Mouse (Mus musculus) gastrocnemius, adult 18-20 months (tissue): ENCODE data around the gene Mmachc. TPM values are rescaled to one million over a fixed set of nuclear protein-coding genes. Genes with fewer than 3 reads are reported as not detected.

ENCODE experiments used
- DNase-seq: peaks from one replicate; pipeline ENCODE4 v3.0.0; 2021; ENCODE audit warnings: low spot score
- long read RNA-seq, 2 experiments: library from polyadenylated mRNA; stranded (forward); transcript quantifications; one replicate each; pipeline ENCODE4 v2.0.0; 2021
- total RNA-seq, 2 experiments: library from RNA; stranded (reverse); gene quantifications; 2 replicates each; pipeline ENCODE4 v1.2.3; 2021

Mmachc gene
- total RNA-seq, result 10 to 100 TPM; 33.3 to 34.9 TPM
- long read RNA-seq, experiment 1, transcript Mmachc-201 (4 exons, 2,106 nt), result major isoform, 29 of 34 reads
- long read RNA-seq, experiment 1, partial matches to known transcripts, result 1 of 34 reads
- long read RNA-seq, experiment 1, other reads (novel, unspliced or antisense), result 4 of 34 reads
- long read RNA-seq, experiment 2, transcript Mmachc-201 (4 exons, 2,106 nt), result major isoform, 26 of 30 reads
- long read RNA-seq, experiment 2, partial matches to known transcripts, result 1 of 30 reads
- long read RNA-seq, experiment 2, other reads (novel, unspliced or antisense), result 3 of 30 reads

- DNase-seq, result peak; percentile 95
Measured at GRCm38 (mm10) chr4:116708201-116708764, at the start of gene Mmachc, which contains the start of gene Ccdc163. Gene Mmachc, minus strand, starts transcription at chr4:116708406. Gene Ccdc163, plus strand, starts transcription at chr4:116708509.

DNA sequence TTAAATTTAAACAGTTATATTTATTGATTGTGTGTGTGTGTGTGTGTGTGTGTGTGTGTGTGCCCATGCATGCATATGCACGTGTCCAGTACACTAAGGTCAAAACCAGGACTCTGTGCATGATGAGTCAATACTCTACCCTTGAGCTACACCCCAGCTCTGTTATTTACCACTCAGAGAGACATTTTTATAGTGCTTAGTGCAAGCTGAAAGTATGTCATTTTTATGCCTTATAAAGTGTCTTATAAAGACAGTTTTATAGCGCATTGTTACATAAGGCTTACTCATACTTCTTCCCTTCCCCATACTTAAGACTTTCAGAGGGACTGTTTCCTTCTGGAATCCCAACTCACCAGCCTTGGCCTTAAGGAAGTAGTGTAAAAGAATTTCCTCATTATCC, 41.5 kb upstream of the Mmachc start:
- DNase-seq, result no peak

DNA sequence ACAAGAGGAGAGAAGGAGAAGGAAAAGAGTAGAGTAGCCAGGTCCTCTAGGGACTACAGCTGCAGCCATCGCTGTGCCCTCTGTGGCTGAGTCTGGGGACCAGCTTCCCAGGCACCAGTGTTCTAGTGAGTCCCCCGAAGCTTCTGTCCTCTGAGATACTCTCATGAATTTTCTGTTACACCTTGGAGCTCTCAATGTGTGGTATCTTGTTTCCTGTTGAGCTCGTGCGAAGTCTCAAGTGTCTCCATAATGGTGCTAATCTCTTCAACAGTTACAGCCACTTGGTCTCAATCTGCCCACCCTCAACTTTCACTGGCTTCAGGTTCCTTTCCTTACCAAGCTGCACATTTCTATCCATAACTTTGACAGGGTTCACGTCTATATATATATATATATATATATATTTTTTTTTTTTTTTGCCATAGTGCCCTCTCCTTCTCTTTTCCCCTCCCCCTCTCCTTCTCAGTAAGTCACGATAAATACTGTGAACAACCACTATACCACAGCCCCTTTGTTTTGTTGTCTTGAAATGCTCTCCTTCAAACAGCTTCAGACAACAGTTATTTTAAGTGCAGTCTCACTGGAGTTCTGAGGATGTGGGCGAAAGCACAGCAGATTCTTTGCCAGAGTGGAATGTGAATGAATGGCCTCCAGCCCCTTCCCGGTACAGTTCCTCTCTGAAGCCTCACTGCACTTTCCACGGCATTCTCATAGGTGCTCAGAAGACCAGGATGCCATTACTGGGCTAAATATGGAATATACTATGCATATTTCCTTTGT, 31.0 kb upstream of the Mmachc start:
- DNase-seq, result no peak

- DNase-seq, result no peak
Measured at GRCm38 (mm10) chr4:116734996-116735395, 26.8 kb upstream of the Mmachc start.

GRCm38 (mm10) chr4:116732355-116732754, 24.1 kb upstream of the Mmachc start:
- no peak for DNase-seq

- DNase-seq, result no peak
Measured at GRCm38 (mm10) chr4:116731077-116731476, 22.9 kb upstream of the Mmachc start.

DNA sequence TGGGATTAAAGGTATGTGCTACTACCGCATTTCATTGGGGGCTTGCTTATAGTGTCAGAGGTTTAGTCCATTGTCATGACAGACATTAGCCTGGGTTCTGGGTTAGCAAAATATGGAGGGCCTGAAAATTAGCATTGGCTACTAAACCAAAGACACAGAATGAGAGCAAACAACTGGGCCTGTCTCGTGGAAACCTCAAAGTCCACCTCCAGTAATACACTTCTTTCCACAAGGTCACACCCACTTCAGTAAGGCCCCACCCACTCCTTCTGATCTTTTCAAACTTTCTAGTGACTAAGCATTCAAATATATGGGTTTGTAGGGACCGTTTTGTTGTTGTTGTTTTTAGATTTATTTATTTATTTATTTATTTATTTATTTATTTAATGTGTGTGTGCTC, 21.3 kb upstream of the Mmachc start:
- no peak for DNase-seq

GRCm38 (mm10) chr4:116727401-116727800, 19.2 kb upstream of the Mmachc start:
- no peak for DNase-seq

GRCm38 (mm10) chr4:116725444-116725843, 17.2 kb upstream of the Mmachc start:
- no peak for DNase-seq

GRCm38 (mm10) chr4:116722230-116722629, 14.0 kb upstream of the Mmachc start:
- no peak for DNase-seq

DNA sequence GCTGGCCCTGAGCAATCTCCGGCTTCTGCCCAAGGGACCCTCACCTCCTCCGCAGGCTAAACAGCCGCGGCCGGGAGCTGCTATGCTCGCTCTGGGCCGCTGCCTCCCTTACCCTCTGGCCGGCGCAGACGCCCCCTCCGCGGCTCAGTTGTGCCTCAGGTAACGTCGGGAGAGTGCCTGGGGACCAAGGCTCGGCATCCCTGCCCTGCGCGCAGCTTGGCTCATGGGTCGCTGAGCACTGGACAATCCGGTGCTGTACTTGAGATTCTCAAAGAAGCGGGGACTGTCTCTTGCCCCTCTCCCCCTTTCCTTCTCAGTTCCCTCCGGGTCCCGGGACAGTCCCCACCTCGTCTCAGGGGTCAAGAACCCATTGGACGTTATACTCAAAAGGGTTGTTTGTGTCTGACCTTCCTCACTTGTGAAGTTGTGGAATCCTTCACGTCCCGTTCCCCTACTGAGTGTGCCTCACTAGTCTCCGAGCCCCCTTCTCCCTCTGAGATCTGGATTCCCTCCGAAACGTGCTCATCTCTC, 13.0 kb upstream of the Mmachc start:
- no peak for DNase-seq

GRCm38 (mm10) chr4:116720343-116721097, 12.3 kb upstream of the Mmachc start, which contains the start of gene Tesk2:
Gene Tesk2, plus strand, starts transcription at chr4:116720948.
- DNase-seq, result peak; percentile 95

GRCm38 (mm10) chr4:116719396-116719795, 11.2 kb upstream of the Mmachc start:
- DNase-seq, result peak; percentile 74

GRCm38 (mm10) chr4:116712536-116712935, 4.3 kb upstream of the Mmachc start:
- no peak for DNase-seq

GRCm38 (mm10) chr4:116710154-116710553, 1.9 kb upstream of the Mmachc start:
- no peak for DNase-seq

GRCm38 (mm10) chr4:116708791-116709390, 685 bp upstream of the Mmachc start:
- DNase-seq, result no peak

DNA sequence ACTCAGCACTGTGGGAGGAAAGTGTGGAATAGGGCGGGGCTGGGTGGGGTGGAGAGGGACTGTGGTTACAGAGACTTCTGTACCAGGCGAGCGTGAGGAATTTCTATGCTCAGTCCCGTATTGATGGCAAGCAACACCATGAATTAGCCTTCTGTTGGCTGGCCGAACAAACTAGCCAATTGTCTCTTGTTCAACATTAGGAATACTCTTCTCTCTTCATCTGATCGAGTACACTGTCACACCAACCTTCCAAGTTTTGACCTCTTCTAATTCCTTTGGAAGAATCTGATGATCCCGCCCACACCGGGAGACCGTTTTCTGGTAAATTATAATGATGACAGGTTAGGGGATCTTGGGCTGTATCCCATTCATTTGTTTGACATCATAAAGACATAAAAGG, 540 bp downstream of the Mmachc start:
- DNase-seq, result no peak

GRCm38 (mm10) chr4:116703804-116704203, 4.4 kb downstream of the Mmachc start:
- DNase-seq, result peak; percentile 68

DNA sequence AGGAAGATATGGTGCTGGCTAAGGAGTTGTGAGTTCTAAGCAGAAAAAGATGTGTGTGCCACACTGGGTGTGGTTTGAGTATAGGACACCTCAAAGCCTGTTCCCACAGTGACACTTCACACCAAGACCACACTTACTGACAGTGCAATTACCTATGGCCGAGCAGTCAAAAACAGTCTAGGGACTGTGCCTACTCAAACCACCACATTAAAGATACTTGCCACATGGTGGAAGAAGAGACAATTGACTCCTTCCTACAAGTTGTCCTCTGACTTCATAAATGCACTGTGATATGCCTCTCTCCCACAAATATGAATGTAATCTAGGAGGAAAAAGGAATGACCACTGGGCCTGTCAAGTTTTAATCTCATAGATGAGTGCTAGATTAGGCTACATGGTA, 7.2 kb downstream of the Mmachc start:
- DNase-seq, result no peak

GRCm38 (mm10) chr4:116698693-116699342, 9.4 kb downstream of the Mmachc start:
- no peak for DNase-seq
